9 mouse cellular contexts compared by ENCODE assay signal in the genomic region with DNA sequence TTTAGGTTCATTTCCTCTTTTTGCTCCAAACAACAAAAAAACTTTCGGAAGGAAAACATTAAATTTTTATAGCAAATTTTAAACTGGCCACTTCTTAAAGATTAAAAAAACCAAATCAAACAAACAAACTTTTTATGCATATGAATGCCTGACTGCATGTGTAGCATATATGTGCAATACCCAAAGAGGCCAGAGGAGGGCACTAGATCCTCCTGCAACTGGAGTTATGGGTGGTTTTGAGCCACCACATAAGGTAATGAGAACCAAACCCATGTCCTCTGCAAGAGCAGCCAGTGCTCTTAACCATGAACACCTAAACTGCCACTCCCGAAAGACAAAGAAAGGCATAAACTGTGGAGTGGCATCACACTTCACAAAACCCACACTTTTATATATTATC. TPM values are rescaled to one million over a fixed set of nuclear protein-coding genes. Genes with fewer than 3 reads are reported as not detected.
DNase-seq lines count a peak whose midpoint lies in the region; TF ChIP-seq lines count a peak whose summit lies in the region.
"Had no signal": no experiment of that assay in that cellular context is flagged by ENCODE, and none has a peak within 500 bp of the region (broad histone marks: within the 10 kb centered on the region; RNA-seq: fewer than 3 reads in every experiment).

No protein-coding gene starts in this region.

- H3K4me3 ChIP-seq in E14TG2a.4 (replicated peaks; ENCODE audit: low read length) = no peak overlapping the region
- H3K4me3 ChIP-seq: embryonic facial prominence, embryonic 13.5 days; limb, embryonic 12.5 days had no signal

- H3K27me3 ChIP-seq in E14TG2a.4 (ENCODE audit: insufficient read depth, low read length) = no peaks in the 10 kb centered on the region
- H3K27me3 ChIP-seq: embryonic facial prominence, embryonic 13.5 days; limb, embryonic 12.5 days had no signal

- H3K4me1 ChIP-seq in E14TG2a.4 (replicated peaks; ENCODE audit: low read depth, low read length) = peaks cover 82% of the 10 kb centered on the region

- TF ChIP-seq CTCF in E14TG2a.4 (conservative IDR thresholded peaks at IDR 0.05; ENCODE audit: low read length) = peak; percentile 86

- peak; percentile 19 for DNase-seq in kidney, adult 18-20 months
- no peak for DNase-seq in kidney, adult 8-10 months
- peak; percentile 63 for DNase-seq in A20 (ENCODE audit: low read depth, low spot score)
- peak; percentile 80 for DNase-seq in induced T-regulatory cell, adult 2 months (ENCODE audit: low read depth)
- DNase-seq in spleen, postnatal 10 days (ENCODE audit: low spot score in 2 of 2) = peak; percentile 48 to 73
- DNase-seq in gastrocnemius, adult 8-10 months (ENCODE audit: low spot score in 2 of 2) = no peak

- H3K9me3 ChIP-seq in E14TG2a.4 (ENCODE audit: low read length) = no peaks in the 10 kb centered on the region
- H3K9me3 ChIP-seq: embryonic facial prominence, embryonic 13.5 days; limb, embryonic 12.5 days had no signal

- peaks cover 63% of the 10 kb centered on the region for H3K36me3 ChIP-seq in E14TG2a.4 (ENCODE audit: insufficient read depth, low read length)

RNA-seq across cellular contexts. Expression of a gene that starts 4.5 kb away (rescaled TPM):
- total RNA-seq in gastrocnemius, adult 8-10 months (2022) = 100 to 1,000 TPM; 181 to 185 (median 183) TPM

RNA-seq across cellular contexts. Expression of a gene that starts 41.4 kb away (rescaled TPM):
- not detected for total RNA-seq in gastrocnemius, adult 8-10 months (2022)

RNA-seq across cellular contexts. Expression of a gene that starts 55.5 kb away (rescaled TPM):
- total RNA-seq in gastrocnemius, adult 8-10 months (2022) = 10 to 100 TPM; 31.9 to 41.9 (median 38.4) TPM

Comparison
In these comparisons a context has a peak if more than half of its experiments do, and no peak if none do; other contexts are left out.
1. DNase-seq: peak in kidney, adult 18-20 months (single experiment), A20 (single experiment), induced T-regulatory cell, adult 2 months (single experiment) and spleen, postnatal 10 days (2 of 2); none in kidney, adult 8-10 months (0 of 2) and gastrocnemius, adult 8-10 months (0 of 2).